Mouse (Mus musculus): Measurements from ENCODE around the gene Haus5. TPM values are rescaled to one million over a fixed set of nuclear protein-coding genes. Genes with fewer than 3 reads are reported as not detected.

The Haus5 gene
- total and polyA plus RNA-seq, 3 experiments = 32.3 to 50.9 (median 45.6) TPM

DNA sequence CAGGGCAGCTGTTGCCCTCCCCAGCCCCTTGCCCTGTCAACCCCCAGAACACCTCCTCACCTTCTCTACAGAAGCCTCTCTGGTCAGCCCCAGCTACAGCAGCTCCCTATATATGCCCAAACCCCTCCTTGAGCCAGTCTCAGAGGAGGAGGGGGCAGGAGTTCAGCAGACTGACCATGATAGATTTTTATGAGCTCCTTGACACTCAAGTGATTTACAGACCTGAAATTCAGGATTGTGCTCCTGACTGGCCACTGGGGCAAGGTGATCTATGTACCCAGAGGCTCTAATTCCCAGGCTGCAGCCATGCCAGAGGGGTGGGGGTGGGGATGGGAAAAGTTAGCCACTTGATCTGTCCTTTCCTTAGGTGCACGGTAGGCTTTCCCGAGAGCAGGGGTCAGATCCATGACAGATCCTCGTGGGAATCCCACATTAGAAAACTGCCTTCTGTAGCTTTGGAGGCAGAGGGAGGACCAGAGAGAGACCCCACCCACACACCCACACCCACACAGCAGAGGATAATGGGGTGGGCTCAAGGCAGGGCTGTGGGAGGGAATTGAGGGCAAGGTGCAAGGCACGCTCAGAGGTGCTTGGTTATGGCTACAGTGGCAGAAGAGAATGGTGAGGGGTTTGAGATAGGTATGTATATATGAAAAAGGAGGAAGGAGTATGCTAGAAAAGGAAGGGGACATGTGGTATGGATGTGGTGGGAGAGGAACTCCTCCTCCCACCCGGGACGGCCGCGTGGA lies 52.0 kb downstream of the Haus5 start, which contains the start of gene Upk1a:
Gene Upk1a, minus strand, starts transcription at position 194 of the 749 bp plus-strand sequence.
- in situ Hi-C loops (cut with MboI; ENCODE audit: low pct_ligation_motif_present, low pct_unique_long_range_greater_than_20kb, low sequenced_read_pairs) (no loop called here), dilution Hi-C loops (cut with MboI; ENCODE audit: extremely low pct_ligation_motif_present, extremely low pct_unique_long_range_greater_than_20kb, low sequenced_read_pairs) (no loop called here)
- Histone ChIP-seq H3K27ac (ENCODE audit: insufficient read depth, low read depth) (no peak within 1 kb of the TSS), H3K4me1 (ENCODE audit: control insufficient read depth in 1 of 2, insufficient read depth in 2 of 2) (peaks cover 2 to 28% of the 10 kb centered on the region in 2 experiments; a peak in 3 of 4 replicates), H3K9me3 (replicated peaks; ENCODE audit: low read length) (no peaks in the 10 kb centered on the region), H3K9ac (ENCODE audit: insufficient read depth, low read depth) (no peak within 1 kb of the TSS), H3K4me2 (ENCODE audit: insufficient read depth, low read depth, poor library complexity, severe bottlenecking) (no peak within 1 kb of the TSS), H3K4me3 (replicated peaks in 1 of 3; ENCODE audit: low read depth in 2 of 3, low read length in 2 of 3, poor library complexity in 1 of 3) (no peak within 1 kb of the TSS), H3K79me2 (replicated peaks; ENCODE audit: control insufficient read depth, extremely low read depth, insufficient read depth, poor library complexity, severe bottlenecking) (no peaks in the 10 kb centered on the region), H3K27me3 (replicated peaks) (no peaks in the 10 kb centered on the region), H3K36me3 (replicated peaks in 1 of 2; ENCODE audit: control insufficient read depth in 1 of 2, insufficient read depth in 1 of 2, low read length in 1 of 2) (peaks cover 19 to 38% of the 10 kb centered on the region in 2 experiments)
- DNase-seq (ENCODE audit: extremely low read depth) = no peak
- TF ChIP-seq TCF12 (IDR thresholded peaks at IDR 0.05; ENCODE audit: low read depth, low read length) (no peak), RAD21 (IDR thresholded peaks at IDR 0.05; ENCODE audit: low read depth, low read length) (no peak), EP300 (IDR thresholded peaks at IDR 0.05; ENCODE audit: low read length) (no peak), ZKSCAN1 (IDR thresholded peaks at IDR 0.05; ENCODE audit: borderline replicate concordance, low read depth, low read length) (no peak)

DNA sequence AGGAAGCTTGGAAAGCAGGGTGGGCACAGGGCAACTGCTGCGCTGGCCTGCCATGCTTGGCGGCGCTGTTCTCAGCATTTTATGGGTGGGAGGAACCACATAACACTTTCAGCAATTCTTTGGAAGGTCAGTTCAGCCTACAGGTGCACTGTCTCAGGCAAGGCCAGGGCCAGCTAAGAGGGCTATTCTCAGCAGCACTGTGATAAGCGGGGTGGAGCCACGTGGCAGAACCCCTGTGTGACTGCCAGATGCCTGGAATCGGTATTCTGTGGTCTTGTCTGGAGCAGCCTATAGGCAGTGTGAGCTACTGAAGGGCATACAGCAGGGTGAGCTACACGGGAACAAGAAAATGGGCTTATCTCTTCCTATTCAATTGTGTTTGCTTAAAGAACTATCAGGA lies 54.8 kb downstream of the Haus5 start:
- H3K4me2 ChIP-seq (ENCODE audit: insufficient read depth, low read depth, poor library complexity, severe bottlenecking) = no peak overlapping the region
- dilution Hi-C loops (cut with MboI; ENCODE audit: extremely low pct_ligation_motif_present, extremely low pct_unique_long_range_greater_than_20kb, low sequenced_read_pairs) (no loop called here), in situ Hi-C loops (cut with MboI; ENCODE audit: low pct_ligation_motif_present, low pct_unique_long_range_greater_than_20kb, low sequenced_read_pairs) (no loop called here)
- H3K4me3 ChIP-seq (replicated peaks in 1 of 3; ENCODE audit: low read depth in 2 of 3, low read length in 2 of 3, poor library complexity in 1 of 3) = no peak overlapping the region
- no peak for DNase-seq (ENCODE audit: extremely low read depth)
- H3K9ac ChIP-seq (ENCODE audit: insufficient read depth, low read depth) = no peak overlapping the region
- no peaks in the 10 kb centered on the region for H3K79me2 ChIP-seq (replicated peaks; ENCODE audit: control insufficient read depth, extremely low read depth, insufficient read depth, poor library complexity, severe bottlenecking)
- peaks cover 0 to 12% of the 10 kb centered on the region in 2 experiments for H3K36me3 ChIP-seq (replicated peaks in 1 of 2; ENCODE audit: control insufficient read depth in 1 of 2, insufficient read depth in 1 of 2, low read length in 1 of 2)
- no peak overlapping the region for H3K27ac ChIP-seq (ENCODE audit: insufficient read depth, low read depth)
- H3K4me1 ChIP-seq (ENCODE audit: control insufficient read depth in 1 of 2, insufficient read depth in 2 of 2) = peaks cover 8 to 31% of the 10 kb centered on the region in 2 experiments
- TF ChIP-seq ZKSCAN1 (IDR thresholded peaks at IDR 0.05; ENCODE audit: borderline replicate concordance, low read depth, low read length) (no peak), ZNF384 (IDR thresholded peaks at IDR 0.05; ENCODE audit: low read depth, low read length) (no peak), CHD1 (IDR thresholded peaks at IDR 0.05; ENCODE audit: low read depth, low read length) (no peak), USF1 (IDR thresholded peaks at IDR 0.05; ENCODE audit: low read depth, low read length) (no peak), MAFK (IDR thresholded peaks at IDR 0.05; ENCODE audit: insufficient replicate concordance, low read length) (no peak), GABPA (IDR thresholded peaks at IDR 0.05; ENCODE audit: insufficient replicate concordance, low read depth, low read length) (no peak), ELF1 (IDR thresholded peaks at IDR 0.05; ENCODE audit: low read depth, low read length) (no peak), RCOR1 (conservative IDR thresholded peaks at IDR 0.05; ENCODE audit: low read depth, low read length) (no peak), TCF12 (IDR thresholded peaks at IDR 0.05; ENCODE audit: low read depth, low read length) (no peak), NELFE (IDR thresholded peaks at IDR 0.05; ENCODE audit: low read depth, low read length) (no peak), MAZ (IDR thresholded peaks at IDR 0.05; ENCODE audit: low read depth, low read length) (no peak), USF2 (conservative IDR thresholded peaks at IDR 0.05; ENCODE audit: low read depth, low read length) (no peak), IRF4 (IDR thresholded peaks at IDR 0.05; ENCODE audit: low read depth, low read length) (no peak), JUN (IDR thresholded peaks at IDR 0.05; ENCODE audit: insufficient read depth, low read depth, low read length) (no peak), BHLHE40 (IDR thresholded peaks at IDR 0.05; ENCODE audit: low read depth, low read length) (no peak), UBTF (IDR thresholded peaks at IDR 0.05; ENCODE audit: low read depth, low read length) (no peak), ZC3H11A (IDR thresholded peaks at IDR 0.05; ENCODE audit: low read depth, low read length) (no peak)
- H3K27me3 ChIP-seq (replicated peaks) = no peaks in the 10 kb centered on the region
- H3K9me3 ChIP-seq (replicated peaks; ENCODE audit: low read length) = no peaks in the 10 kb centered on the region

Data from CH12.LX (cell line).